Mouse (Mus musculus): ENCODE data around the gene Ren1. TPM values are rescaled to one million over a fixed set of nuclear protein-coding genes. Genes with fewer than 3 reads are reported as not detected.

The Ren1 gene
- polyA plus RNA-seq (2012; rRNA removed) (0.58 and 2.8 TPM in 2 replicates), polyA plus RNA-seq (2014; fragmentation: Nextera tagmentation; extraction: Ambion mirVana) (0.48 TPM in 1 of 2 replicates, not detected in the other)

GRCm38 (mm10) chr1:133350210-133350609 lies at the start of gene Ren1:
Gene Ren1, plus strand, starts transcription at chr1:133350510.
- no peaks in the 10 kb centered on the region for H3K9me3 ChIP-seq (ENCODE audit: control insufficient read depth, low read length)
- H3K9ac ChIP-seq (ENCODE audit: low read depth, low read length, severe bottlenecking) = no peak within 1 kb of the TSS
- H3K4me2 ChIP-seq (replicated peaks; ENCODE audit: low read depth, low read length, severe bottlenecking) = no peak within 1 kb of the TSS
- H3K4me1 ChIP-seq (ENCODE audit: control insufficient read depth, insufficient read depth, low read length) = no peaks in the 10 kb centered on the region
- ATAC-seq (ENCODE audit: low FRiP score, low read depth) = no peak
- H3K36me3 ChIP-seq (ENCODE audit: control insufficient read depth, insufficient read depth, low read length) = no peaks in the 10 kb centered on the region
- no peak for TF ChIP-seq POLR2A (IDR thresholded peaks at IDR 0.05; ENCODE audit: borderline replicate concordance, extremely low read depth, insufficient read depth, insufficient read length)
- 80% methylated on average over 1 of the region's 1 CpGs for WGBS
- no peak for DNase-seq (ENCODE audit: low spot score)
- no peak within 1 kb of the TSS for H3K4me3 ChIP-seq (replicated peaks; ENCODE audit: low read length)
- H3K27ac ChIP-seq (replicated peaks; ENCODE audit: low read depth, low read length) = no peak within 1 kb of the TSS
- no peaks in the 10 kb centered on the region for H3K27me3 ChIP-seq (ENCODE audit: control insufficient read depth, insufficient read depth, low read length)

GRCm38 (mm10) chr1:133302540-133302939 lies 47.8 kb upstream of the Ren1 start:
- Histone ChIP-seq H3K36me3 (ENCODE audit: control insufficient read depth, insufficient read depth, low read length) (no peaks in the 10 kb centered on the region), H3K27ac (replicated peaks; ENCODE audit: low read depth, low read length) (no peak overlapping the region), H3K27me3 (ENCODE audit: control insufficient read depth, insufficient read depth, low read length) (no peaks in the 10 kb centered on the region), H3K9ac (ENCODE audit: low read depth, low read length, severe bottlenecking) (no peak overlapping the region), H3K4me1 (ENCODE audit: control insufficient read depth, insufficient read depth, low read length) (peaks cover 12% of the 10 kb centered on the region), H3K4me3 (replicated peaks; ENCODE audit: low read length) (no peak overlapping the region), H3K4me2 (replicated peaks; ENCODE audit: low read depth, low read length, severe bottlenecking) (no peak overlapping the region), H3K9me3 (ENCODE audit: control insufficient read depth, low read length) (no peaks in the 10 kb centered on the region)
- no peak for ATAC-seq (ENCODE audit: low FRiP score, low read depth)
- no peak for TF ChIP-seq POLR2A (IDR thresholded peaks at IDR 0.05; ENCODE audit: borderline replicate concordance, extremely low read depth, insufficient read depth, insufficient read length)
- DNase-seq (ENCODE audit: low spot score) = no peak
- 32% methylated on average over 3 of the region's 3 CpGs for WGBS

- Histone ChIP-seq H3K4me1 (ENCODE audit: control insufficient read depth, insufficient read depth, low read length) (peaks cover 7% of the 10 kb centered on the region), H3K36me3 (ENCODE audit: control insufficient read depth, insufficient read depth, low read length) (no peaks in the 10 kb centered on the region), H3K9ac (ENCODE audit: low read depth, low read length, severe bottlenecking) (no peak overlapping the region), H3K27me3 (ENCODE audit: control insufficient read depth, insufficient read depth, low read length) (no peaks in the 10 kb centered on the region), H3K9me3 (ENCODE audit: control insufficient read depth, low read length) (no peaks in the 10 kb centered on the region), H3K4me3 (replicated peaks; ENCODE audit: low read length) (no peak overlapping the region), H3K4me2 (replicated peaks; ENCODE audit: low read depth, low read length, severe bottlenecking) (no peak overlapping the region), H3K27ac (replicated peaks; ENCODE audit: low read depth, low read length) (no peak overlapping the region)
- no peak for ATAC-seq (ENCODE audit: low FRiP score, low read depth)
- 4% methylated on average over 4 of the region's 4 CpGs for WGBS
- no peak for TF ChIP-seq POLR2A (IDR thresholded peaks at IDR 0.05; ENCODE audit: borderline replicate concordance, extremely low read depth, insufficient read depth, insufficient read length)
- DNase-seq (ENCODE audit: low spot score) = peak; percentile 41
Measured at GRCm38 (mm10) chr1:133306842-133307241, 43.5 kb upstream of the Ren1 start.

GRCm38 (mm10) chr1:133307318-133307717 lies 43.0 kb upstream of the Ren1 start:
- ATAC-seq (ENCODE audit: low FRiP score, low read depth) = no peak
- H3K9ac ChIP-seq (ENCODE audit: low read depth, low read length, severe bottlenecking) = no peak overlapping the region
- H3K27ac ChIP-seq (replicated peaks; ENCODE audit: low read depth, low read length) = no peak overlapping the region
- H3K4me1 ChIP-seq (ENCODE audit: control insufficient read depth, insufficient read depth, low read length) = peaks cover 5% of the 10 kb centered on the region
- no peaks in the 10 kb centered on the region for H3K9me3 ChIP-seq (ENCODE audit: control insufficient read depth, low read length)
- H3K36me3 ChIP-seq (ENCODE audit: control insufficient read depth, insufficient read depth, low read length) = no peaks in the 10 kb centered on the region
- no peak overlapping the region for H3K4me3 ChIP-seq (replicated peaks; ENCODE audit: low read length)
- TF ChIP-seq POLR2A (IDR thresholded peaks at IDR 0.05; ENCODE audit: borderline replicate concordance, extremely low read depth, insufficient read depth, insufficient read length) = no peak
- 18% methylated on average over 6 of the region's 6 CpGs for WGBS
- DNase-seq (ENCODE audit: low spot score) = peak; percentile 89
- no peaks in the 10 kb centered on the region for H3K27me3 ChIP-seq (ENCODE audit: control insufficient read depth, insufficient read depth, low read length)
- no peak overlapping the region for H3K4me2 ChIP-seq (replicated peaks; ENCODE audit: low read depth, low read length, severe bottlenecking)

GRCm38 (mm10) chr1:133309652-133310267 lies 40.5 kb upstream of the Ren1 start, which contains the start of gene Golt1a:
Gene Golt1a, plus strand, starts transcription at chr1:133309800.
- ATAC-seq (ENCODE audit: low FRiP score, low read depth) (no peak), DNase-seq (ENCODE audit: low spot score) (no peak)
- Histone ChIP-seq H3K9ac (ENCODE audit: low read depth, low read length, severe bottlenecking) (no peak within 1 kb of the TSS), H3K4me1 (ENCODE audit: control insufficient read depth, insufficient read depth, low read length) (no peaks in the 10 kb centered on the region), H3K36me3 (ENCODE audit: control insufficient read depth, insufficient read depth, low read length) (no peaks in the 10 kb centered on the region), H3K4me3 (replicated peaks; ENCODE audit: low read length) (no peak within 1 kb of the TSS), H3K9me3 (ENCODE audit: control insufficient read depth, low read length) (no peaks in the 10 kb centered on the region), H3K27ac (replicated peaks; ENCODE audit: low read depth, low read length) (no peak within 1 kb of the TSS), H3K4me2 (replicated peaks; ENCODE audit: low read depth, low read length, severe bottlenecking) (no peak within 1 kb of the TSS), H3K27me3 (ENCODE audit: control insufficient read depth, insufficient read depth, low read length) (no peaks in the 10 kb centered on the region)
- WGBS = 49% methylated on average over 11 of the region's 14 CpGs
- TF ChIP-seq POLR2A (IDR thresholded peaks at IDR 0.05; ENCODE audit: borderline replicate concordance, extremely low read depth, insufficient read depth, insufficient read length) = no peak
